Mouse (Mus musculus) cortical plate, adult 2 months (tissue): Measurements from ENCODE around the gene Myl10.
"Not testable (repeated sequence)": the region's sequence is repeated elsewhere in the genome, so short reads cannot be mapped to it uniquely, and the experiment has no call there.

Experiments used
- CTCF ChIP-seq: fragments of 200-500 bp; IDR thresholded peaks from 2 replicates; pipeline ENCODE4 v1.5.1; 2011; ENCODE audit warnings: mild to moderate bottlenecking, control low read depth, low read length; ENCODE audit not compliant: insufficient read depth; ENCODE audit errors: extremely low read depth
- POLR2A ChIP-seq: fragments of 200-500 bp; IDR thresholded peaks from 2 replicates; pipeline ENCODE4 v1.6.1; 2011; ENCODE audit warnings: mild to moderate bottlenecking, low read length, control low read depth; ENCODE audit not compliant: insufficient read depth; ENCODE audit errors: extremely low read depth

DNA sequence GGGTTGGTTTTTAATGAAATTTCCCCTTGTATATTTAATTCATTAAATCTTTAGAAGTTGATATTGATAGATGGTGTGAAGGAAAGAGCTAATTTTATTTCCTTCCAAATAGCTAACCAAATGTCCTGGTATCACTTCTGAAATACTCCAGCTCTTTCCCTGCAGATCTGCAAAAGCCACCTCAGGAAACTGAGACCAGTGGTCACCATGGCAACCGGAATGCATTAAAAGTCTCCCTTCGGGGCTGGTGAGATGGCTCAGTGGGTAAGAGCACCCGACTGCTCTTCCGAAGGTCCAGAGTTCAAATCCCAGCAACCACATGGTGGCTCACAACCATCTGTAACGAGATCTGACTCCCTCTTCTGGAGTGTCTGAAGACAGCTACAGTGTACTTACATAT, 33.3 kb downstream of the Myl10 start:
- TF ChIP-seq CTCF, POLR2A: not testable (repeated sequence)
